ENCODE assay signal across 11 mouse cellular contexts in the genomic region with DNA sequence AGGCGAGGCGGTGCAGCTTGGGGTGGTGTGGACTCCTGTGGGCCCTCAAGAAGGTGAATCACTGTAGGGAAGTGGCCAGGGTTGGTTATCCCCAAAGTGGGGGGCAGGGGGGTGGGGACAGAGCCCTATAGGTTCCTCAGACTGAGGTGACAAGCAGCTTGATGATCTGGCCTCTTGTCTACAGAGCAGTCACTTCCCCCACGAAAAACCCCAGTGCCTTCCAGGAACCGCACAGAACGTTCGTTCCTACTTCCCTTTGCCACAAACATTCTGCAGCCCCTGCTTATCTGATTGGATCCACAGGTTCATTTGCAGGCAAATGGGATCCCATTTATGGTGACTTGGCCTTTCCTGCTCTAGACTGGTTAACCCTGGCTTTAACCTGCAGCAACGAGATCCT.
DNase-seq lines count a peak whose midpoint lies in the region; ATAC-seq lines count a peak whose summit lies in the region.
"Had no signal": no experiment of that assay in that cellular context is flagged by ENCODE, and none has a peak within 500 bp of the region (broad histone marks: within the 10 kb centered on the region; RNA-seq: fewer than 3 reads in every experiment).

No protein-coding gene starts in this region.

- ATAC-seq in inflammation-experienced regulatory T-cells, adult 6 months = no peak
- ATAC-seq: midbrain, embryonic 13.5 days had no signal

- DNase-seq in kidney, adult 9 months = peak; percentile 46
- DNase-seq in kidney, postnatal 25 days = no peak
- DNase-seq in ES-CJ7 (ENCODE audit: low read depth, low spot score) = peak; percentile 29
- peak; percentile 65 for DNase-seq in c-Kit-positive CD71-negative TER-119-negative erythroid progenitor cells, embryonic 14.5 days (ENCODE audit: low read depth)
- DNase-seq in lung, postnatal 36 days = peak; percentile 61
- no peak for DNase-seq in c-Kit-positive CD71-positive TER-119-positive erythroid progenitor cells, embryonic 14.5 days (ENCODE audit: low spot score)
- no peak for DNase-seq in spleen, postnatal 4 days (ENCODE audit: low spot score in 2 of 2)
- DNase-seq: cerebellum, postnatal 14 days; right cerebral cortex, adult 18-20 months had no signal

Comparison
In these comparisons a context has a peak if more than half of its experiments do, and no peak if none do; other contexts are left out.
1. DNase-seq: peak in kidney, adult 9 months (single experiment), ES-CJ7 (single experiment), c-Kit-positive CD71-negative TER-119-negative erythroid progenitor cells, embryonic 14.5 days (single experiment) and lung, postnatal 36 days (single experiment); none in kidney, postnatal 25 days (0 of 2), c-Kit-positive CD71-positive TER-119-positive erythroid progenitor cells, embryonic 14.5 days (single experiment) and spleen, postnatal 4 days (0 of 2).